Mouse (Mus musculus) stomach, embryonic 14.5 days (tissue): Measurements from ENCODE around the gene Tgfbr2. TPM values are rescaled to one million over a fixed set of nuclear protein-coding genes. Genes with fewer than 3 reads are reported as not detected.

Experiments
- ATAC-seq: fragments of 200-750 bp; cut with Nextera tagmentation; 2 replicates; pipeline ENCODE4 v1.8.0; 2017; ENCODE audit warnings: low read depth, moderate TSS enrichment; ENCODE audit not compliant: insufficient number of reproducible peaks, insufficient read depth, low FRiP score
- H3K27ac ChIP-seq: fragments of 300-500 bp; sonication (generic); 2 replicates; pipeline ENCODE4 v1.5.1; 2014; ENCODE audit warnings: mild to moderate bottlenecking, low read length, moderate library complexity, mixed read lengths
- H3K27me3 ChIP-seq: fragments of 300-500 bp; sonication (generic); 2 replicates; pipeline ENCODE4 v1.6.1; 2014; ENCODE audit warnings: low read length, control low read depth, mixed read lengths; ENCODE audit not compliant: control insufficient read depth, insufficient read depth
- H3K36me3 ChIP-seq: fragments of 300-500 bp; sonication (generic); 2 replicates; pipeline ENCODE4 v1.6.1; 2014; ENCODE audit warnings: mild to moderate bottlenecking, control low read depth, low read length, moderate library complexity, mixed read lengths; ENCODE audit not compliant: control insufficient read depth, insufficient read depth
- H3K4me1 ChIP-seq: fragments of 300-500 bp; sonication (generic); 2 replicates; pipeline ENCODE4 v1.6.1; 2014; ENCODE audit warnings: low read length, control low read depth, mixed read lengths; ENCODE audit not compliant: control insufficient read depth, insufficient read depth
- H3K4me2 ChIP-seq: fragments of 300-500 bp; sonication (generic); replicated peaks from 2 replicates; pipeline ENCODE4 v1.6.1; 2014; ENCODE audit warnings: low read depth, low read length, control low read depth
- H3K4me3 ChIP-seq: fragments of 300-500 bp; sonication (generic); 2 replicates; pipeline ENCODE4 v1.5.1; 2014; ENCODE audit warnings: low read depth, low read length, control low read depth
- H3K9ac ChIP-seq: fragments of 300-500 bp; sonication (generic); replicated peaks from 2 replicates; pipeline ENCODE4 v1.6.1; 2014; ENCODE audit warnings: low read depth, mild to moderate bottlenecking, control low read depth, low read length, moderate library complexity, mixed read lengths
- H3K9me3 ChIP-seq: fragments of 300-500 bp; sonication (generic); 2 replicates; pipeline ENCODE4 v1.6.1; 2016; ENCODE audit warnings: low read depth, low read length, control low read depth; ENCODE audit not compliant: control insufficient read depth
- WGBS: fragments of 180-500 bp; shearing (Covaris S2); extraction: QIAGEN DNeasy Blood & Tissue Kit; methylation state at CpG from one replicate; pipeline ENCODE4 v1.1.7; 2014; 5-methylcytosine and 5-hydroxymethylcytosine counted together
- polyA plus RNA-seq: library from polyadenylated mRNA; unstranded; fragments of >200 nt; fragmentation: Nextera tagmentation; extraction: Ambion mirVana; gene quantifications from 2 replicates; pipeline ENCODE4 v1.2.1, GENCODE M21; 2014

The Tgfbr2 gene
- polyA plus RNA-seq, 1 experiment from 2014 or later: 36.9 TPM

DNA sequence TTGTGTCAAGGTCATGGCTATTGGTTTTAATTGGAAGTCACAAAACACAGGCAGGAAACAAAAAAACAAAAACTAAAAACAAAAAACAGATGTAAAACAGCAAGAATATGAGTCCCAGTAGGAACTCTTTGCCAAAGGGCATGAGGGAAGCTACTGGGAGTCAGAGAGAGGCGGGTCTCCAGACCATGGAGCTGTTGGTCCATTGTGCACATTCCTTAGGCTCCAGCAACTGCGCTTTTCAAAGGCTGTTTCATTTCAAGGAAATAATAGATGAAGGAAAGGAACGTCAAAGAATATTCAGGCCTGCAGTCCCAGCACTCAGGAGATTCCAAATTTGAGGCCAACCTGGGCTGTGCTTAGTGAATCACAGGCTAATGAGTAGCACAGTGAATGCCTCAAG lies 46.3 kb downstream of the Tgfbr2 start:
- no peak for ATAC-seq
- Histone ChIP-seq H3K9ac (no peak overlapping the region), H3K4me1 (no peaks in the 10 kb centered on the region), H3K27ac (no peak overlapping the region), H3K4me2 (no peak overlapping the region), H3K27me3 (no peaks in the 10 kb centered on the region), H3K9me3 (no peaks in the 10 kb centered on the region), H3K36me3 (peaks cover 53% of the 10 kb centered on the region), H3K4me3 (no peak overlapping the region)
- WGBS: 63% methylated on average over 3 of the region's 3 CpGs

DNA sequence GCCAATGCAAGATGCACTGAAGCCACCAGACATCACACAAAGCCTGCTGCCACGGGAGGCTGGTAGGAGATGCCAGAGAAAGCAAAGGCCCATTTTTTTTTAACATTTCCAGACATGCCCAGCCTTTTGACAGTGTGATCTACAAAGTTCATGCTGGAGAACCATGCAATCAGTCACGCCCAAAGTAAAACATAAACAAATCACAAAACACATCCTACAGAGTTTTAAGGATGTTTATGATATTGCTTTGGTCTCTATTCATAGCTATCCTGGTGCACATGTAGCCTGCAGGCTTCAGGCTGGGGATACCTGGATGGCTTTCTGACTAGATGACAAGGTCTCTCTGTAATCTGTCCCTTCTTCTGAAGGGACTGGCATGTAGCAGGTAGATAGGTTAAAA lies 46.8 kb downstream of the Tgfbr2 start:
- no peak for ATAC-seq

DNA sequence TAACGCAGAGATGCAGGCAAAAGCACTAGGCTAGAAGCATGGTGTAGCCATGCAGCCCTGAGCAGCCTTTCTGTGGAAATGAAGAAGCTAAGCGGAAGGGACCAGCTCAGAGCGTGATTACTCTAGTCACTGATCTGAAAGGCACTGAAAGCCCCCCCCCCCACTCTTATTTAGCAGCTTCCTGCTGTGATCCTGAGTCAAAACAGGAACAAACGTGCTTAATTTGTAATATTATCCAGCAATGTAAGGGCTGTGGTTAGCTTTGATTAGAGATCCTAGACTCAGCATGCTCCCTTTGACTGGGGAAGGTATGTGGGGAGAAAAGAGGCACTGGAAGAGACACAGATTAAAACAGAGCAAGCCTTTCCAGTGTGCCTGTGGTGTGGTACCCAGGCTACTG lies 48.7 kb downstream of the Tgfbr2 start:
- H3K4me2 ChIP-seq: no peak overlapping the region
- H3K4me1 ChIP-seq: peaks cover 15% of the 10 kb centered on the region; the same call in 1 of the 2 replicates
- ATAC-seq: no peak
- H3K4me3 ChIP-seq: no peak overlapping the region
- H3K27ac ChIP-seq: no peak overlapping the region
- no peak overlapping the region for H3K9ac ChIP-seq
- 81% methylated on average over 4 of the region's 4 CpGs for WGBS
- H3K36me3 ChIP-seq: peaks cover 53% of the 10 kb centered on the region
- no peaks in the 10 kb centered on the region for H3K27me3 ChIP-seq
- no peaks in the 10 kb centered on the region for H3K9me3 ChIP-seq

More for the DNA sequence above, 46.8 kb downstream of the Tgfbr2 start:
- WGBS: 69% methylated on average over 2 of the region's 2 CpGs
- H3K36me3 ChIP-seq: peaks cover 53% of the 10 kb centered on the region
- no peak overlapping the region for H3K9ac ChIP-seq
- H3K27ac ChIP-seq: no peak overlapping the region
- no peaks in the 10 kb centered on the region for H3K27me3 ChIP-seq
- H3K4me1 ChIP-seq: no peaks in the 10 kb centered on the region
- H3K9me3 ChIP-seq: no peaks in the 10 kb centered on the region
- no peak overlapping the region for H3K4me2 ChIP-seq
- no peak overlapping the region for H3K4me3 ChIP-seq

DNA sequence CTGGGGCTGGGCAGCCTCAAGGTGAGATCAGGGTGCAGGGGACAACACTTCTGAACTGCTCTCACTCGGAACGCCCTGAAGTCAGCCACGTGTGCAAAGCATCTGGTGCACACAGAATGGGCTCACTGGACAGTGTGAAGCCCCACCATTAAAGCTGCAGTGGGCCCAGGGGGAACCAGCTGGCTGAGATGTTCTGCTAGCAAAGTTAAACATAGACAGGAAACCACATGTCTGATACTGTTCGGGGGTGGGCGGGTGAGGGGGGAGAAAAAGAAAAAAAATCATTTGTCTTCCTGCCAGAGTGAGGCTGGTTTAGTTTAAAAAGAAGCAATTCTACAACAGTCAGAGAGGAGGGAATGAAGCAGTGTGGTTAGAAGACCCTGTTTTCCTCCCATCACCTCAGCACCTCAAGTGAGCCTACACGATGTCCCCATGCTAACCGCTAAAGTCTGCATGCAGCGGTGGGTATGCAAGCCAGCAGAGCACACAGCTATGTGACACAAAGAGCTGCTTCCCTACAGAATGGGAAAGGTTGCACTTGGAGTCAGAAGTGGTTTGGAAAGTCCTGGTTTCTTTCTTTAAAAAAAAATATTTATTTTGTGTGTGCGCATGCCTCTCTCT lies 52.1 kb downstream of the Tgfbr2 start:
- no peak overlapping the region for H3K4me3 ChIP-seq
- 19% methylated on average over 9 of the region's 9 CpGs for WGBS
- ATAC-seq: peak; percentile 82
- peaks cover 16% of the 10 kb centered on the region; the same call in 1 of the 2 replicates for H3K4me1 ChIP-seq
- peak overlapping the region; percentile 94 for H3K27ac ChIP-seq
- H3K36me3 ChIP-seq: peaks cover 37% of the 10 kb centered on the region
- H3K9ac ChIP-seq: no peak overlapping the region
- H3K27me3 ChIP-seq: no peaks in the 10 kb centered on the region
- no peak overlapping the region for H3K4me2 ChIP-seq
- no peaks in the 10 kb centered on the region for H3K9me3 ChIP-seq

DNA sequence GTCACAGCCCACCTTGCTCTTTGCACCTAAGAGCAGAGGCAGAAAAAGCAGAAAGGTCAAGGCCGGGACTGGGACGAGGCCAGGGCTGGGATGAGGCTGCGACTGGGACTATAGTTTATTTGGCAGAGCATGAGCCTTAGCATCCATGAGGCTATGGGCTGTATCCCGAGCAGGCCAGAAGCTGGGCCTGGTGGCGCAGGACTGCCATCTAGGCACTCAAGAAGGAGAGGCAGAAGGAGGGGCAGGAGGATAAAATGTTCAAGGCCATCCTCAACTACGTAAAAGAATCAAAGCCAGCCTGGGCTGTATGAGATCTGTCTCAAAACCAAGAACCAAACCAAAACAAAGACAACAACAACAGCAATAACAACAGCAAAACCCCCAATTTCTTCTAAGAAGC lies 52.6 kb downstream of the Tgfbr2 start:
- peak; percentile 16; the same call in 1 of the 2 replicates for ATAC-seq
- Histone ChIP-seq H3K4me3 (no peak overlapping the region), H3K4me1 (peaks cover 16% of the 10 kb centered on the region; the same call in 1 of the 2 replicates), H3K36me3 (peaks cover 34% of the 10 kb centered on the region), H3K27ac (peak overlapping the region; percentile 94), H3K9ac (no peak overlapping the region), H3K27me3 (no peaks in the 10 kb centered on the region), H3K4me2 (no peak overlapping the region), H3K9me3 (no peaks in the 10 kb centered on the region)
- 63% methylated on average over 6 of the region's 6 CpGs for WGBS

DNA sequence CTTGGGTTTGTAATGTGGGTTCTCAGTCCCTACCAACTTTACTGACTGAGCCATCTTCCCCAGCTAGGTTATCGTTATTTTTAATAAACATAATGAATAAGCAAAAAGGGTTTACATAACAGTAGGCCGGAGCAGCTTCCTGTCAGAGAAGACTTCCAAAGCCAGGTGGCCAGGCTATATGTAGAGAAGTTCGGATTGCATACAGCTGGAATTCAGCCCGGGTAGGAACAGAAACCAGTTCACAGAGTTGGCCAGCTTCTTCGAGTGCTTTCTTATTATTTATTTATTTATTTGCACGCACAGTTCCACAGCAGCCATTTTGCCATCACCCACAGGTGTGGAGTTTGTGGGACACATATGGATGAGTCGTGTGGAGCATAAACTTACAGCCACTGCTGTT lies 53.7 kb downstream of the Tgfbr2 start:
- Histone ChIP-seq H3K27ac (peak overlapping the region; percentile 94; the same call in 1 of the 2 replicates), H3K9ac (no peak overlapping the region), H3K27me3 (no peaks in the 10 kb centered on the region), H3K4me3 (no peak overlapping the region), H3K9me3 (no peaks in the 10 kb centered on the region), H3K4me2 (no peak overlapping the region), H3K36me3 (peaks cover 29% of the 10 kb centered on the region), H3K4me1 (peaks cover 16% of the 10 kb centered on the region; the same call in 1 of the 2 replicates)
- no peak for ATAC-seq
- 55% methylated on average over 7 of the region's 7 CpGs for WGBS

DNA sequence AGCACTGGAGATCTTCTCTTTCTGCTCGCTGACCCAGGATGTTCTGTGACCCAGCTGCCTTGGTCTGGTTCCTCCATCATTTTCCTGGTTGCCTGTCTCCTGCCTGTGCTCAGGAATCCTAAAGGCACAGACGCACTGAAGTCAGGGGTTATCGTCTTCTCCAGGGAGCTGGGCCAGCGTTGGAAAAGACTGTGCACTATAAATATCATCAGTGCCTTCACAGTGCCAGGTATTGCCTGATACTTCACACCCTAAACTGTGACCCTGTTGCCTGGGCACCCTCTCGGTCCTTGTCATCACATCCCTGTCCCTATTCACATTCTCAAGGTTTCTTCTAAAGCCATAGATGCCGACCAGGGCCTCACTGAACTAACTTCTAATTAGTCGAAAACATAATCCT lies 55.2 kb downstream of the Tgfbr2 start:
- H3K4me3 ChIP-seq: no peak overlapping the region
- 82% methylated on average over 7 of the region's 7 CpGs for WGBS
- no peaks in the 10 kb centered on the region for H3K9me3 ChIP-seq
- peaks cover 20% of the 10 kb centered on the region for H3K36me3 ChIP-seq
- no peak overlapping the region for H3K4me2 ChIP-seq
- H3K27ac ChIP-seq: no peak overlapping the region
- H3K27me3 ChIP-seq: no peaks in the 10 kb centered on the region
- ATAC-seq: no peak
- H3K9ac ChIP-seq: no peak overlapping the region
- H3K4me1 ChIP-seq: peaks cover 16% of the 10 kb centered on the region; the same call in 1 of the 2 replicates

DNA sequence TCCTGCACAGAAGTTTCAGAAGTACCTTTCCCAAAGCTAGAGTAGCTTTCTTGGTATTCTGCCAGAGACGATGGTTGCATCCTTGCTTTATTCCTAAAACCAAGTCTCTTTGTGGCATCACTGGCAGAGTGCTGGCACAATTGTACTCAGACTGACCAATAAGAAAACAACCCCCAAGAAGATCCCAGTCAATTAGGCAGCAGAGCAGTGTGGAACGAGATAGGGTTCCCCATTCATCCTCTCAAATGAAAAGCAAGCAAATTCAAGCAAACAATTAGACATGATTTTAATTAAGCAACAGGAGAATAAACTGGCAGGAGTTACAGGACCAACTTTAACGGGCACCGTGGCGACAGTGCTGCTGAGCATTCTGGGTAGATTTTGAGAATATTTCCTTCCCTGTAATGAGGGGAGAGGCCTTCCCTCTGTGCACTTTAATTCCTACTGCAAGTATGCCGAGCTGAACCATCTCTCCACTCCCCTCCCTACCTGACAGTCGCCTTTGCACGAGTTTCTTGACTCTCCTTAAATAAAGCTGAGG lies 56.8 kb downstream of the Tgfbr2 start:
- no peak overlapping the region for H3K4me2 ChIP-seq
- no peak overlapping the region for H3K27ac ChIP-seq
- peaks cover 16% of the 10 kb centered on the region; the same call in 1 of the 2 replicates for H3K4me1 ChIP-seq
- no peak overlapping the region for H3K9ac ChIP-seq
- WGBS: 69% methylated on average over 8 of the region's 8 CpGs
- ATAC-seq: no peak
- peaks cover 14% of the 10 kb centered on the region; the same call in 1 of the 2 replicates for H3K36me3 ChIP-seq
- no peak overlapping the region for H3K4me3 ChIP-seq
- H3K9me3 ChIP-seq: no peaks in the 10 kb centered on the region
- H3K27me3 ChIP-seq: no peaks in the 10 kb centered on the region
